Mouse (Mus musculus) forebrain, embryonic 11.5 days (tissue): ENCODE measurements around the gene Arl4c. TPM values are rescaled to one million over a fixed set of nuclear protein-coding genes. Genes with fewer than 3 reads are reported as not detected.

Experiments
- ATAC-seq: fragments of 200-750 bp; cut with Nextera tagmentation; replicated peaks from 2 replicates; pipeline ENCODE4 v1.8.0; 2017; ENCODE audit warnings: moderate TSS enrichment; ENCODE audit not compliant: low FRiP score
- DNase-seq: peaks from one replicate; pipeline ENCODE4 v3.0.0-alpha.2; 2017; ENCODE audit warnings: low spot score
- H3K27ac ChIP-seq: fragments of 300-500 bp; sonication (generic); 2 replicates; pipeline ENCODE4 v1.5.1; 2014; ENCODE audit warnings: low read depth, low read length
- H3K27me3 ChIP-seq: fragments of 300-500 bp; sonication (generic); 2 replicates; pipeline ENCODE4 v1.6.1; 2014; ENCODE audit warnings: mild to moderate bottlenecking, low read length, mixed read lengths; ENCODE audit not compliant: control insufficient read depth, insufficient read depth
- H3K36me3 ChIP-seq: fragments of 300-500 bp; sonication (generic); 2 replicates; pipeline ENCODE4 v1.6.1; 2014; ENCODE audit warnings: mild to moderate bottlenecking, low read length, moderate library complexity, mixed read lengths; ENCODE audit not compliant: control insufficient read depth, insufficient read depth
- H3K4me1 ChIP-seq: fragments of 300-500 bp; sonication (generic); replicated peaks from 2 replicates; pipeline ENCODE4 v1.6.1; 2014; ENCODE audit warnings: low read length, mixed read lengths; ENCODE audit not compliant: control insufficient read depth, insufficient read depth
- H3K4me2 ChIP-seq: fragments of 300-500 bp; sonication (generic); 2 replicates; pipeline ENCODE4 v1.6.1; 2014; ENCODE audit warnings: low read depth, mild to moderate bottlenecking, low read length, moderate library complexity, mixed read lengths; ENCODE audit not compliant: severe bottlenecking
- H3K4me3 ChIP-seq: fragments of 300-500 bp; sonication (generic); 2 replicates; pipeline ENCODE4 v1.5.1; 2014; ENCODE audit warnings: low read depth, low read length
- H3K9ac ChIP-seq: fragments of 300-500 bp; sonication (generic); 2 replicates; pipeline ENCODE4 v1.6.1; 2014; ENCODE audit warnings: low read length
- H3K9me3 ChIP-seq: fragments of 300-500 bp; sonication (generic); 2 replicates; pipeline ENCODE4 v1.6.1; 2016; ENCODE audit warnings: low read length, mixed read lengths; ENCODE audit not compliant: control insufficient read depth
- WGBS: fragments of 180-500 bp; shearing (Covaris S2); extraction: QIAGEN DNeasy Blood & Tissue Kit; methylation state at CpG from one replicate; pipeline ENCODE4 v1.1.7; 2014; 5-methylcytosine and 5-hydroxymethylcytosine counted together
- polyA plus RNA-seq: library from polyadenylated mRNA; unstranded; fragments of >200 nt; fragmentation: Nextera tagmentation; extraction: Ambion mirVana; gene quantifications from 2 replicates; pipeline ENCODE4 v1.2.1, GENCODE M21; 2014

The Arl4c gene
- polyA plus RNA-seq = 9.2 and 13.3 TPM in 2 replicates

DNA sequence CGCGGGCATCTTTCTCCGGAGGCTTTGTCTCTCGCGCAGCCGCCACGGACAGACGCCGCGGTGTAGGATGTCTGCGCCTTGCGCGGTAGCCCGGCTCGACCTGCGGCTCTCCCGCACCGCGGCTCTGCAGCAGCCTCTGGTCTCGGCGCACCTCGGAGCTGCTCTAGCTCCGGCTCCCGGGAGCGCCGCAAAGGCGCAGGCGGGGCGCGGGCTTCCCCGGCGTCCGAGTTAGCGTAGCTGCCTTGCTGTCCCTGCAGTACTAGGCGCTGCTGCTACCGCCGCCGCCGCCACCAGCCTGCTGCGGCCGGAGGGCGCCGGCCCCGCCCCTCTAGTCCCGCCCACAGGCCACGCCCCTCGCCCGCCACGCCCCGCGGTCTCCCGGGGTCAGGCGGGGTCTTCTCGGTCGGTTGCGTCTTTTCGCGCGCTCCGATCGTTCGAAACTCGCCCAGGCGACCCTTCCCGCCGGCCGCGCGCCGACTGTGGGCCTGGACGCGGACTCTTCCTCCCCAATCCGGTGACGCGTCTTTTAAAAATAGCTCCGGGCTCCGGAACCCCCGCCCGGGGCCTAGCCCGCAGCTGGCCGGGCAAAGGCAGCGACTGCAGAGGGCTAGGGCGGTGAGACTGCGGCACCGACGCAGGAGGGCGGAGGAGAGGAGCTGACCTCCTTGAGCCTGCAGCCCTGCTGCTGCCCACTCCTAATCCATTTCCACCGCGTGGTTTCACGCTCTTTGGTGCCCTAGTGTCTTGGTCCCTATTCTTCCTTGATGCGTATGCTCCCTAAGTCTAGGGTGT lies at the start of gene Arl4c:
Arl4c (minus strand) TSS at position 352 of the 792 bp plus-strand sequence.
- ATAC-seq (peak; percentile 83), DNase-seq (peak; percentile 95)
- peak within 1 kb of the TSS; percentile 89 for H3K4me3 ChIP-seq
- H3K36me3 ChIP-seq = no peaks in the 10 kb centered on the region
- peak within 1 kb of the TSS; percentile 98 for H3K9ac ChIP-seq
- peaks cover 5% of the 10 kb centered on the region; the same call in 1 of the 2 replicates for H3K4me1 ChIP-seq
- H3K9me3 ChIP-seq = no peaks in the 10 kb centered on the region
- H3K27me3 ChIP-seq = no peaks in the 10 kb centered on the region; the same call in 1 of the 2 replicates
- peak within 1 kb of the TSS; percentile 81 for H3K4me2 ChIP-seq
- under 1% methylated on average over 90 of the region's 91 CpGs for WGBS
- peak within 1 kb of the TSS; percentile 92 for H3K27ac ChIP-seq

DNA sequence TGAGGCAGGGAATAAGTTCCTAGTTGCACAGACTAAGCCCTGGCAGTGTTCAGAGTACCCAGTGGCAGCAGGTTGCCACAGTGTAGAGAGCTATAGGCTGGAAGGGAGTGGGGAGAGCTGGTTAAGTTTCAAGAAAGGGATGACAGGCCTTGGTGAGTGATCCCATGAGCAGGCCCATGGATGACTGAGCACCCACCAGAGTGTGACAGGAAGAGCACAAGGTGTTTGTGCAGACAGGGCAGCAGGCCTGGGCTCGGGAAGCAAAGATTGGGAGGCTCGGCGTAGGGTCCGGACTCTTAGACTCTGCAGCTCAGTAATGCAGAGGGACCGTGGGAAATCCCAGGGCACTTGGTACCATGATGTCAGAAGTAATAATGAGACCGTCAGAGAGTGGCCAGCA lies 49.3 kb upstream of the Arl4c start:
- H3K9ac ChIP-seq = no peak overlapping the region
- DNase-seq = no peak
- no peak overlapping the region for H3K27ac ChIP-seq
- no peak overlapping the region for H3K4me2 ChIP-seq
- H3K27me3 ChIP-seq = no peaks in the 10 kb centered on the region
- H3K4me3 ChIP-seq = no peak overlapping the region
- ATAC-seq = no peak
- 81% methylated on average over 6 of the region's 6 CpGs for WGBS
- no peaks in the 10 kb centered on the region for H3K9me3 ChIP-seq
- peaks cover 2% of the 10 kb centered on the region; the same call in 1 of the 2 replicates for H3K4me1 ChIP-seq
- H3K36me3 ChIP-seq = no peaks in the 10 kb centered on the region

GRCm38 (mm10) chr1:88750576-88750975 lies 48.6 kb upstream of the Arl4c start:
- Histone ChIP-seq H3K4me3 (no peak overlapping the region), H3K9ac (no peak overlapping the region), H3K36me3 (no peaks in the 10 kb centered on the region), H3K27ac (no peak overlapping the region), H3K4me1 (no peaks in the 10 kb centered on the region; the same call in 1 of the 2 replicates), H3K9me3 (no peaks in the 10 kb centered on the region), H3K4me2 (no peak overlapping the region), H3K27me3 (no peaks in the 10 kb centered on the region)
- WGBS = 85% methylated on average over 7 of the region's 7 CpGs
- DNase-seq (no peak), ATAC-seq (no peak)

GRCm38 (mm10) chr1:88750126-88750525 lies 48.1 kb upstream of the Arl4c start:
- WGBS = 92% methylated on average over 3 of the region's 3 CpGs
- Histone ChIP-seq H3K9me3 (no peaks in the 10 kb centered on the region), H3K4me1 (no peaks in the 10 kb centered on the region; the same call in 1 of the 2 replicates), H3K4me2 (no peak overlapping the region), H3K9ac (no peak overlapping the region), H3K36me3 (no peaks in the 10 kb centered on the region), H3K27ac (no peak overlapping the region), H3K4me3 (no peak overlapping the region), H3K27me3 (no peaks in the 10 kb centered on the region)
- ATAC-seq = no peak
- no peak for DNase-seq

GRCm38 (mm10) chr1:88749106-88749505 lies 47.1 kb upstream of the Arl4c start:
- Histone ChIP-seq H3K4me1 (no peaks in the 10 kb centered on the region; the same call in 1 of the 2 replicates), H3K27ac (no peak overlapping the region), H3K27me3 (no peaks in the 10 kb centered on the region), H3K36me3 (no peaks in the 10 kb centered on the region), H3K4me2 (no peak overlapping the region), H3K9me3 (no peaks in the 10 kb centered on the region), H3K4me3 (no peak overlapping the region), H3K9ac (no peak overlapping the region)
- WGBS = 77% methylated on average over 8 of the region's 8 CpGs
- DNase-seq = no peak
- ATAC-seq = no peak

DNA sequence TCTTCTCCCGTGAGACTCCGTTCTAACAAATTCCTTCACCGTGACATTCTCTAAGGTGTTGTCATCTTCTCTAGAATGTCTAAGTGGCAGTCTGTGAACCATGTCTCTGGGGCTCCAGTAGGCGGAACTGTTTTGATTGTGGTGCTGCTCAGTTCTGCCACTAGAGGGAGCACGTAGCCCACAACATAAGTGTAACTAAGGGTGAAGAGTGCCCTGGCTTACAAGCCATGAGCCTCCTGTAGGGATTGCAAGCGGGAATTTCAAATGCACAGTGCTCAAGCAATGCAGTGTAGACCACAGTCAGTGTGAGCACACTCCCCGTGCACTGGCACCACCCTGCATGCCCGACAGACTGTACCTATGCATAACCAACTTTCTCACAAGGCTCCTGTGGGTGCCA lies 43.2 kb upstream of the Arl4c start:
- 13% methylated on average over 8 of the region's 8 CpGs for WGBS
- H3K27ac ChIP-seq = no peak overlapping the region
- DNase-seq (peak; percentile 90), ATAC-seq (peak; percentile 79; the same call in 1 of the 2 replicates)
- no peak overlapping the region for H3K4me2 ChIP-seq
- no peak overlapping the region for H3K4me3 ChIP-seq
- no peaks in the 10 kb centered on the region for H3K36me3 ChIP-seq
- no peak overlapping the region for H3K9ac ChIP-seq
- H3K27me3 ChIP-seq = no peaks in the 10 kb centered on the region
- H3K9me3 ChIP-seq = no peaks in the 10 kb centered on the region
- no peaks in the 10 kb centered on the region; the same call in 1 of the 2 replicates for H3K4me1 ChIP-seq

DNA sequence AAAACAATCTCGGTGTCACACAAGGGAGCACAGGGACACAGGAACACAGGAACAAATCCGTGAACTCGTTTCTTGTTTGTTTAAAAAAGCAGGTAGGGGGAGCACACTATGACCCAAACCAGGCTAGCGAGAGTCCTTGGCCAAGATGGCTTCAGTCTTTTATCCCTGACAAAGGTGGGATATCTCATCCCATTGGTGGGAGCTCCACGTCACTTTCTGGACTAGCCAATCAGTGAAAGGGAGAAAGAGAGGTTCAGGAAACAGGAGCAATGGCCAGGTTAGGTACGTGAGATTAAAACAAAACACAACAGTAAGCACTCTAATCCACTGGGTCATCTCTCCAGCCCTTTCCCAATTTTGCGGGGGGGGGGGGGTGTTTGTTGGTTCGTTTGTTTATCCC lies 42.2 kb upstream of the Arl4c start:
- WGBS = 78% methylated on average over 8 of the region's 8 CpGs
- DNase-seq = no peak
- H3K27me3 ChIP-seq = no peaks in the 10 kb centered on the region

GRCm38 (mm10) chr1:88742372-88742771 lies 40.4 kb upstream of the Arl4c start:
- no peaks in the 10 kb centered on the region for H3K36me3 ChIP-seq
- WGBS = 55% methylated on average over 7 of the region's 7 CpGs
- H3K4me1 ChIP-seq = no peaks in the 10 kb centered on the region; the same call in 1 of the 2 replicates
- H3K27ac ChIP-seq = no peak overlapping the region
- no peak overlapping the region for H3K4me2 ChIP-seq
- H3K4me3 ChIP-seq = no peak overlapping the region
- no peaks in the 10 kb centered on the region for H3K27me3 ChIP-seq
- no peak overlapping the region for H3K9ac ChIP-seq
- ATAC-seq (no peak), DNase-seq (peak; percentile 79)
- H3K9me3 ChIP-seq = no peaks in the 10 kb centered on the region

More for the DNA sequence above, 42.2 kb upstream of the Arl4c start:
- Histone ChIP-seq H3K4me3 (no peak overlapping the region), H3K27ac (no peak overlapping the region), H3K4me1 (no peaks in the 10 kb centered on the region; the same call in 1 of the 2 replicates), H3K9me3 (no peaks in the 10 kb centered on the region), H3K9ac (no peak overlapping the region), H3K4me2 (no peak overlapping the region), H3K36me3 (no peaks in the 10 kb centered on the region)
- no peak for ATAC-seq
